Mouse (Mus musculus): ENCODE results near the gene Gm21885.

The Gm21885 gene

DNA sequence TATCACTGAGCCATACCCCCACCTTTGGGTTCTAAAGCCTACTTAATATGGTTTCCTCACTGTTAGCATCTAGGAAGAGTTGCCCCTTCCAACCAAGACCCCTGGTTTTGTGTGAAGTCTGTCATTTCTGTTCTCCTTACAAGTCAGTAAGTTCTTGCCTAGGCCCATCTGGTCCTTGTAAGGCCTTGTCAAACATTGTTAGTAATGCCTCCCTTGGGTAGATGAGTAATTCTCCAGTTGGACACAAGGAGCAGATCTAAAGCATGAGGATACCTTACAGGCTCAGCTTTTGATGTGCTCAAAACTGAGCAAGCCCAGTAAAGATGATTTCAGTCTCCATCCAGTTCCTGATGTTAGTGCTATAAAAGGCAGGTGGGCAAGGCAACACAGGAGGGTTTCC, 12.9 kb upstream of the Gm21885 start:
- DNase-seq (ENCODE audit: low spot score in 2 of 2), result no peak

GRCm38 (mm10) chr11:94269906-94270305, 11.8 kb upstream of the Gm21885 start:
- no peak for DNase-seq (ENCODE audit: low spot score in 2 of 2)

DNA sequence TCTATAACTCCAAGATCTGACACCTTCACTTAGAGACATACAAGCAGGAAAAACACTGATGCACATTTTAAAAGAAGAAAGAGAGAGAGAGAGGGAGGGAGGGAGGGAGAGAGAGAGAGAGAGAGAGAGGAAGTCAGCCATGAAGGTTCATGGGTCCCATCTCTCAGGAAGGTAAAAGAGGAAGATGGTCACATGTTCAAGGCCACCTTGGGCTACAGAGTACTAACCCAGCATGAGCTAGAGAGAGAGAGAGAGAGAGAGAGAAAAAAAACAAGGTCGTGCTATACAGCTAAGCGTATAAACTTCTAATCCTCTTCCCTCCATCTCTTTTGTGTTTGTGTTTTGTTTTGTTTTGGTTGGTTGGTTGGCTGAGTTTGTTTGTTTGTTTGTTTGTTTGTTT, 10.7 kb upstream of the Gm21885 start:
- DNase-seq (ENCODE audit: low spot score in 2 of 2), result no peak

GRCm38 (mm10) chr11:94272960-94273927, 8.4 kb upstream of the Gm21885 start:
- DNase-seq (ENCODE audit: low spot score in 2 of 2), result no peak

DNA sequence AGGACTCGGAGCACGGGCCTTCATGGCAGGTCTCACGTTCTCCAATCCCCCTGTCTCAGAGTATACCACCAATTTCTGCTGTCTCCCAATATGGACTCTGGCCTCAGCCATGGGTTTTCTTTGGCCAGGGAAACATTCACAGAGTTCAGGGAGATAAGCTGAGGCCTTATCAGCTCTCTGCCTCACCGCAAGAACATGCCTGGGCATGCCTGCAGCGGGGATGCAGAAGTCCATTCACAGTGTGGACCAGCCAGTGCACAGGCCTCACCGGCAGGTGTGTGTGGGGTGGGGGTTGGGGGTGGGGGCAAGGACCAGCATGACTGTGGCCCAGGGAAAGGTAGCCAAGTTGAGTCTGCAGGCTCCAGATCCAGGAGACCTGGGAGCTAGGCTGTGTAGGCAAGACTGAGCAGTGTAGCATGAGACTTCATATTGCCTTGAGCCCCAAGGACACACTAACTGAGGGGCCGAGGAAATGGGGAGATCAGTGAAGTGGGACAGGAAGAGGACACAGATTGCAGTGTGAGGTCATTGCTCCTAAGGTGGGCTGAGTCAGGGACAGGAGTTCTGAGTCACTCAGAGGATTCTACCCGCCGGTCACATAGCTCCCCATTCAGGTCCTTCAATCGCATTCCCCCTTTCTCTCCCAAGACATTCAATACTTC, 7.3 kb upstream of the Gm21885 start:
- peak in 1 of 2 experiments; percentile 38 for DNase-seq (ENCODE audit: low spot score in 2 of 2)

- DNase-seq (ENCODE audit: low spot score in 2 of 2), result no peak
These were observed 6.4 kb upstream of the Gm21885 start for GRCm38 (mm10) chr11:94275226-94275625.

GRCm38 (mm10) chr11:94275686-94276085, 6.0 kb upstream of the Gm21885 start:
- no peak for DNase-seq (ENCODE audit: low spot score in 2 of 2)

DNA sequence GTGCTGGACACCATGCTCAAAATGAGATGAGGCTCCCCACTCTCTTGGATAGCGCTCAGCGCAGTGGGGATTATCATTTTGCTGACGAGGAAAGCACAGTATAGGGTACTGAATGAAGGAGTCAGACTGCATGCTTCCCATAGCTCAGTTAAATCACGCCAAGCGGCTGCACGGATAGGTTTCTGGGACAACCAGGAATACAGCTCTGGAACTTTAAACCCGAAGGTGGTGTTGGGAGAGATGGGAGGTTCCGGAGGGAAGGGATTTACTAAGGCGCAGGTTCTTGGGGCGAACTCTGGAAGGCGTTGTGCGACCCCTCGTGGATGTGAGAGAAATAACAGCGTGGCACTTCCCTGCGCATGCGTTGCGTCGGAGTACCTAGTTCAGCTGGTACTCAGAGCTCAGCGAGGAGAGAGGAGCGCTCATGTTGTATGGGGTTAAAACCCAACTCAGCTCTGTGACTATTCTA, 4.8 kb upstream of the Gm21885 start:
- peak; percentile 80 to 88 for DNase-seq (ENCODE audit: low spot score in 2 of 2)

DNA sequence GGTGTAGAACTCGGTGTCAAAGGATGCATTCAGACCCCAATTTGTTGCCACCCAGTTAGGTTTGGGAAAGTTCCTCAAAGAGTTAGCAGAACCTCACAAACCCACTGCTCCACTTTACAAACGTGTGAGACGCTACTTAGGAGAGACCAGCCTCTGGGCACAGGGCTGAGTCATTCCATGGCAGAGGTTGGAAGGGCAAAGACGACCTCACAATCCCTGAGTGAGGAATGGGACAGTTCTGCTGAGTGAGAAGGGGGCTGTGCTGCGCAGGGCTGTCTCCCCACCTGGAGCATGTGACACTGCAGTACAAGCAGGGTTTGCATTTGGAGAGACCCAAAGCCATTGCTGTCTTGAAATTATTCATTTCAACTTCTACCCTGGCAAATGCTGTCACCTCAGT, 618 bp downstream of the Gm21885 start:
- no peak for DNase-seq (ENCODE audit: low spot score in 2 of 2)

- DNase-seq (ENCODE audit: low spot score in 2 of 2), result no peak
These were observed 1.9 kb downstream of the Gm21885 start for GRCm38 (mm10) chr11:94283536-94284099.

DNA sequence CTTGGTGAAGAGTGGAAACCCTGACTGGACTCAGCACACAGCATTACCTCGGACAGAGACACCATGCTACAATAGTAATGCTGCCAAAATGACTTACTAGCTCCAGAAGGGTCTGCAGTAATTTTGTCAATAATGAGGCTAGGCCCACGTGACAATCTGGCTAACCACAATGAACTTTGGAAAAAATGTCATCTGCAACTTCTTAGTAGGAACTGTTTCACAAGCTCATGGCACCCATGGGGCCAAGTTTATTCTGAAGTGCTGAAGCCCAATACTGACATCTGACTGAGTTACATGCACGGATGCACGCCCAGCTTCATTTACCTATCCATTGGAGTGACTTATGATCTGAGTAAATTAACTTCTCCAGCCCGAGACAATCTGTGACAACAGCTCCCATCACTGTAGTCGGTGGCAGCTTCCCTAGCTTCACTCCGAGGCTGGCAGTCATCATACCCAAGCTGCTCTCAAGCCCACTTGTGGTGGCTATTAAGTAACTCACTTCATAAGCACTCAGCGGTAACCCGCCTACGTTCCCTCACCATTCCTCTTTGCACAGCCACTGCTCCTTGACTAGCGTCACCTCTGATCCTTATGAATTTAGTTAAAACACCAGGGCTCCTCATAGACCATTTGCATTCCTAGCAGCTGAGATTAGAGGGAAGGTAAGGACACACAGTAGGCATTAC, 4.4 kb downstream of the Gm21885 start:
- DNase-seq (ENCODE audit: low spot score in 2 of 2), result no peak

- no peak for DNase-seq (ENCODE audit: low spot score in 2 of 2)
These were observed 5.4 kb downstream of the Gm21885 start for GRCm38 (mm10) chr11:94287105-94287504.

DNA sequence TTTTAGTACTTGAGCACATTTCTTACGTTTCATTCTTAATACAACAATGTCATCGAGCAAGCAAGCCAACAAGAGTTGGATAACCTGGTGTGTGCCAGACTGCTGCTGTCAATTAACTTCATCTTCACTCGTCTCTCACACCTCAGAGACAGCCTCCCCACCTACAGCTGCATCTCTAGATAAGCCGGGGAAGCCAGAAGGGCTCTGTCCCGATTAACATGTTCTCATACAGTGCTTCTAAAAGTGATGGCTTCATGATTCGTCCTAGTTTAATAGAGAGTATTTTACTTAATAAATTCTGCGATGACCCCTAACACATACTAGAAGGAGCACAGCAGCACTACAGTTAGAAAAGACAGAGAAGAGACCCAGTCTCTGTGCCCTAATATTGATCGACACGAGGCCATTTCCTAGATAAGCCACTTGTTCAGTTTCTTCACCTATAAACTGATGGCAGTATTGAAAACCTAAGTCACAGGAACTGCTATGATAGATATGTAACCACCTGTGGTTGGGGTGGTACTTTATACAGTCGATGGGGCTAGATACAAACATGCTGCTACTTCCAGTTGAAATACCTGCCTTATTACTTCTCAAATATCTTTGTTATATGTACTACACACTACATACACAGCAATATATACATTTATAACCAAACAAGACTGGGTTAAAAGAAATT, 8.5 kb downstream of the Gm21885 start:
- DNase-seq (ENCODE audit: low spot score in 2 of 2), result no peak

DNA sequence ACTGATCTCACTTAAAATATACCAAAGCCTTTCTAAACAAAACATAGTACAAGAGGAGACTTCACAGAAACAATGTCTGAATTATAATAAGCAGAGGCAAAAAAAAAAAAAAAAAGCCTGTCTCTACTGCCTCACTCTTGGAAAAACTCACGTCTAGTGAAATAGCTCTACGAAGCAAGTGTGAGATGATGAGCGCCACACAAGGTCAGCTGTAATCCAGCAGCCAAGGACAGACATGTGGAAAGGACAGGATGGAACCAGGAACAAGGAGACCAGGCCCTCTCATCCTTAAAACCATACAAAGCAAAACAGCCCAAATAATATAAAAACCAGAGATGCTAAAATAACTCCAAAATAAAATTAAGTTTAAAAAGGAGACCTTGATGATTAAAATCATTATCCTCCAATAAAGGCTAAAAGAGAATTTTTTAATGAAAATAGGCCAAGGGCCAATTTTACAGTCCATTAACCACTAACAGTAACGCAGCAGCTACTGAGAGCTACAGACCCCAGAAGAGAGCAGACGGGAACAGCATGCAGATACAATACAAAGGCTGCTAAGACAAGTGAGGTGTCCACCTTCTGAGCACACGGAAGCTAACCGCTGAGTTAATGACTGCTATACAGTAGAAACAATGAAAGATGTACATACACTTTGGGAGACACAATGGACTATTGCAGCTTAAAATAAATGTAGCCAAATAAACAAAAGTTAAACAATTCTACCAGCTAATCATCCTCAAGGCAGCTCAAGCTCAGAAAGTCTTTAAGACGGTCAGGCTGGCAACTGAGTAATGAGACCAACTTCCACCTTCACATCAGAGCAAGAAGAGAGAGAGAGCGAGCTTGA, 13.5 kb downstream of the Gm21885 start:
- DNase-seq (ENCODE audit: low spot score in 2 of 2), result no peak

DNA sequence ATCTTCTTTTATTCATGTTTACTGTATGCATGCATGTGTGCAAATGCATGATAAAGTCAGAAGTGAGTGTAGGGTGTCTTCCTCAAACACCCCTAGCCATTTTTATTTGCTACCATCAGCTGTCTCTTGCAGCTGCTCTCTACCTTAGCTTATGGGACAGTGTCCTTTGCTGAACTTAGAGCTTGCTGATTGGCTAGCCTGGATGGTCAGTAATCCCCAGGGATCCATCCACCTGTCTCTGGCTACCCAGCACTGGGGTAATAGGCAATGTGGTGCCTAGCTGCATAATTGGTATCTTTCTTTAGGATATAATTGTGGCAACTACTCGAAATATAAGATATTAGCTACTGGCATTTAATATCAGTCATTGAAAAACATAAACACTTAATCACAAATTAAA, 31.1 kb downstream of the Gm21885 start:
- DNase-seq (ENCODE audit: low spot score in 2 of 2), result no peak

DNA sequence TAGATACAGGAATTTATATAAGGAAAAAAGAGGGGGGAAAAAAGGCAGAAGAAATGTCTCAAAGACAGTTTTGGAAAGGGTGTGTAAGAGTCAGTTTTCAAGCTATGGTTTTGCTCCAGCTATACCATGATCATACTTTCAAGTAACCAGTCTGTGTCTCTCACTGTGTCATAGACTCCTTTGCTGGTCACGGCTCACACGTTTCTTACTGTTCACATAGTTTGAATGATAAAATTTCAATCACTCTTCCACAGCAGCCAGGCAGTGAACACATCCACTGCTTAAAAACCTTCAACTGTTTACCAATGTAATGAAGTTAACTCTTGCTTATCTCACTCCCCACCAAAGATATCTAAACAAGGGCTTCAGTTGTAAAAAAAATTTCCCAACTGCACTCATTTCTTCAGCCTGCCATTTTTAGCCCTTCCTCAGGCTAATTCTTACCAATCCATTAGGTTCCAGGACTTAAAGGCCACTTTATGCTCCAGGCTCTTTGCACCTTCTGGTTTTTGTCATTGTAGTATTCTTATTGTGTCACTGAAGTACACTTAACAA, 32.5 kb downstream of the Gm21885 start:
- DNase-seq (ENCODE audit: low spot score in 2 of 2), result no peak

- DNase-seq (ENCODE audit: low spot score in 2 of 2), result no peak
These were observed 33.6 kb downstream of the Gm21885 start for GRCm38 (mm10) chr11:94315308-94315707.

DNA sequence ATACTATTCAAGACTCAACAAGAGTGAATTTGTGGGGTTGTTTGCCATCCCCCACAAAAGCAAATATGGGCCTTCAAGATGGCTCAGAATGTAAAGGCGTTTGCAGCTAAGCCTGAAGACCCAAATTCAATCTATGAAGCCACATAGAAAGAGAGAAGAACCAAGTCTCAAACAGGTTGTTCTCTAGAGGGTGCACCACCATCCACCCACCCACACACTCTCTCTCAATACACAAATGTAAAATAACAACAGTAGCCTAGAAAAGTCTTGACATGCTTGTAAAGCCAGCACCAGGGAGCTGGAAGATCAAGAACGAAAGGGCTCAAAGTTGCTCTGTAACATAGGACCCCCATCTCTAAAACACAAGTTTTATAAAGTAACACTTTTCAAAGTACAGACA, 34.9 kb downstream of the Gm21885 start:
- DNase-seq (ENCODE audit: low spot score in 2 of 2), result no peak

GRCm38 (mm10) chr11:94317014-94317413, 35.3 kb downstream of the Gm21885 start:
- DNase-seq (ENCODE audit: low spot score in 2 of 2), result no peak

DNA sequence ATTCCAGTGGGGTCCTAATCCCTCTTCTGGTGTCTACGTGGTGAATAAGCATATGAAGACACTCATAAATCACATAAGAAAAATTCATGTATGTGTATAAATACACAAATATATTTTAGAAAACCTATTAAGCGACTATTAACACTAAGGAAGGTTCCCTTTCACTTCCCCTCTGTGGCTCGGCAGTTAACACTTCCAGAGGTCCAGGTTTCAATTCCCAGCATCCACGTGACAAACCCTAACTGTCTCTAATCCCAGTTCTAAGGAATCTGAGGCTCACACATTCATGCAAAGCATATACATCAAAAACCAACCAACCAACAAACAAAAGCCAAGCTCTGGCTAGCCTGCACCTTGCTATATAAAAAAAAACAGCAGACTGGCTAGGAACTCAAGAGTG, 35.8 kb downstream of the Gm21885 start:
- DNase-seq (ENCODE audit: low spot score in 2 of 2), result no peak

Measured in urinary bladder, postnatal 4 days (tissue).